ENCODE assay signal across 14 mouse cellular contexts in the genomic region with DNA sequence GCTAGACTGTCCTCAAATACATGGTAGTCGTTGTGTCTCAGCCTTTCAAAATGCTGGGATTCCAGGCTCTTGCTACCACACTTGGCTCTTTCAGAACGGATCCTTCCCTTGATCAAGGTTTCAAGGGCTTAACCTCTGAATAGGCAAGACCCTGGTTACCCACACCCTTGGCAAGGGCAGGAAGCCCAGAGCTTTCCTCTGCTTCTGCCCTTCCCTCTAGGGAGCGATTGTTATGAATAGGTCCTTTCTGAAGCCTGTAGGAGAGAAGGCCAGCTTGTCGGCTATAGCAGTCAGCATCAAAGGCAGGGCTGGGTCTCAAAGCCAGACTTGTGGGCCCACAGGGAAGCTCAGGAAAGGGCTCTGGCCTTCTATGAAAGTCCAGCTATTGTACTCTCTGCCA. TPM values are rescaled to one million over a fixed set of nuclear protein-coding genes. Genes with fewer than 3 reads are reported as not detected.
DNase-seq lines count a peak whose midpoint lies in the region; ATAC-seq lines count a peak whose summit lies in the region.
"Had no signal": no experiment of that assay in that cellular context is flagged by ENCODE, and none has a peak within 500 bp of the region (broad histone marks: within the 10 kb centered on the region; RNA-seq: fewer than 3 reads in every experiment).

No protein-coding gene starts in this region.

- H3K9ac ChIP-seq in embryonic facial prominence, embryonic 11.5 days (replicated peaks; ENCODE audit: low read length): peak overlapping the region; percentile 9; the same call in 1 of the 2 replicates
- H3K9ac ChIP-seq in intestine, embryonic 14.5 days (ENCODE audit: low read length): no peak overlapping the region
- H3K9ac ChIP-seq in intestine, embryonic 15.5 days: no peak overlapping the region
- H3K9ac ChIP-seq in neural tube, embryonic 13.5 days: no peak overlapping the region
- H3K9ac ChIP-seq: liver, embryonic 12.5 days had no signal

- no peak for ATAC-seq in embryonic facial prominence, embryonic 11.5 days (replicated peaks; ENCODE audit: insufficient number of reproducible peaks, low FRiP score, low TSS enrichment, low read depth)
- ATAC-seq in intestine, embryonic 14.5 days (replicated peaks; ENCODE audit: low FRiP score, low TSS enrichment, low read depth): no peak
- no peak for ATAC-seq in intestine, embryonic 15.5 days
- no peak for ATAC-seq in neural tube, embryonic 13.5 days (ENCODE audit: low read depth)
- ATAC-seq in monocyte, adult 5-6 weeks (replicated peaks; ENCODE audit: insufficient number of reproducible peaks, low FRiP score, low TSS enrichment, poor library complexity, severe bottlenecking): no peak
- ATAC-seq: liver, embryonic 12.5 days had no signal

- no peak overlapping the region for H3K4me3 ChIP-seq in embryonic facial prominence, embryonic 11.5 days (ENCODE audit: low read depth, low read length)
- H3K4me3 ChIP-seq in embryonic facial prominence, embryonic 10.5 days: no peak overlapping the region
- no peak overlapping the region for H3K4me3 ChIP-seq in intestine, embryonic 14.5 days (ENCODE audit: low read depth, low read length)
- no peak overlapping the region for H3K4me3 ChIP-seq in intestine, embryonic 15.5 days (replicated peaks)
- no peak overlapping the region for H3K4me3 ChIP-seq in neural tube, embryonic 13.5 days
- H3K4me3 ChIP-seq: erythroblast, embryonic 14.5 days; liver, embryonic 12.5 days; megakaryocyte, embryonic 14.5 days had no signal

- H3K4me2 ChIP-seq in embryonic facial prominence, embryonic 11.5 days (ENCODE audit: low read depth, low read length): no peak overlapping the region
- H3K4me2 ChIP-seq in intestine, embryonic 14.5 days (ENCODE audit: low read length): no peak overlapping the region
- no peak overlapping the region for H3K4me2 ChIP-seq in intestine, embryonic 15.5 days (replicated peaks)
- H3K4me2 ChIP-seq in neural tube, embryonic 13.5 days: no peak overlapping the region
- H3K4me2 ChIP-seq: liver, embryonic 12.5 days had no signal

- no peaks in the 10 kb centered on the region for H3K27me3 ChIP-seq in embryonic facial prominence, embryonic 11.5 days (ENCODE audit: control insufficient read depth, insufficient read depth, low read length)
- no peaks in the 10 kb centered on the region for H3K27me3 ChIP-seq in embryonic facial prominence, embryonic 10.5 days (replicated peaks; ENCODE audit: low read depth, poor library complexity, severe bottlenecking)
- no peaks in the 10 kb centered on the region for H3K27me3 ChIP-seq in intestine, embryonic 14.5 days (replicated peaks; ENCODE audit: control insufficient read depth, insufficient read depth, low read length)
- no peaks in the 10 kb centered on the region for H3K27me3 ChIP-seq in intestine, embryonic 15.5 days (replicated peaks)
- H3K27me3 ChIP-seq in neural tube, embryonic 13.5 days: no peaks in the 10 kb centered on the region
- H3K27me3 ChIP-seq: liver, embryonic 12.5 days; megakaryocyte, embryonic 14.5 days had no signal

- H3K36me3 ChIP-seq in embryonic facial prominence, embryonic 11.5 days (replicated peaks; ENCODE audit: control insufficient read depth, insufficient read depth, low read depth, low read length): no peaks in the 10 kb centered on the region
- peaks cover 37% of the 10 kb centered on the region for H3K36me3 ChIP-seq in embryonic facial prominence, embryonic 10.5 days (replicated peaks)
- peaks cover 22% of the 10 kb centered on the region for H3K36me3 ChIP-seq in intestine, embryonic 14.5 days (ENCODE audit: control insufficient read depth, insufficient read depth, low read length)
- 0 out of 2 replicates have a peak, but pooled peaks cover 8% of the 10 kb centered on the region for H3K36me3 ChIP-seq in intestine, embryonic 15.5 days
- H3K36me3 ChIP-seq in neural tube, embryonic 13.5 days: peaks cover 39% of the 10 kb centered on the region

- no peaks in the 10 kb centered on the region for H3K9me3 ChIP-seq in embryonic facial prominence, embryonic 11.5 days (replicated peaks; ENCODE audit: control insufficient read depth, low read length)
- H3K9me3 ChIP-seq in embryonic facial prominence, embryonic 10.5 days: no peaks in the 10 kb centered on the region
- no peaks in the 10 kb centered on the region for H3K9me3 ChIP-seq in intestine, embryonic 14.5 days (ENCODE audit: control insufficient read depth, low read length)
- no peaks in the 10 kb centered on the region for H3K9me3 ChIP-seq in intestine, embryonic 15.5 days
- no peaks in the 10 kb centered on the region for H3K9me3 ChIP-seq in neural tube, embryonic 13.5 days
- H3K9me3 ChIP-seq: liver, embryonic 12.5 days; megakaryocyte, embryonic 14.5 days had no signal

- no peaks in the 10 kb centered on the region for H3K4me1 ChIP-seq in embryonic facial prominence, embryonic 11.5 days (ENCODE audit: control insufficient read depth, insufficient read depth, low read length)
- H3K4me1 ChIP-seq in embryonic facial prominence, embryonic 10.5 days: peaks cover 24% of the 10 kb centered on the region
- peaks cover 11% of the 10 kb centered on the region for H3K4me1 ChIP-seq in intestine, embryonic 14.5 days (replicated peaks; ENCODE audit: control insufficient read depth, insufficient read depth, low read length)
- H3K4me1 ChIP-seq in intestine, embryonic 15.5 days (replicated peaks): peaks cover 6% of the 10 kb centered on the region
- H3K4me1 ChIP-seq in neural tube, embryonic 13.5 days (replicated peaks): peaks cover 45% of the 10 kb centered on the region

- 31% methylated on average over 4 of the region's 4 CpGs for WGBS in embryonic facial prominence, embryonic 11.5 days
- WGBS in embryonic facial prominence, embryonic 10.5 days: 38% methylated on average over 4 of the region's 4 CpGs
- 48% methylated on average over 4 of the region's 4 CpGs for WGBS in intestine, embryonic 14.5 days
- WGBS in intestine, embryonic 15.5 days: 59% methylated on average over 4 of the region's 4 CpGs
- WGBS in neural tube, embryonic 13.5 days: 48% methylated on average over 4 of the region's 4 CpGs

- DNase-seq in embryonic facial prominence, embryonic 11.5 days (ENCODE audit: low spot score): no peak
- no peak for DNase-seq in embryonic facial prominence, embryonic 10.5 days (ENCODE audit: low spot score)
- no peak for DNase-seq in intestine, embryonic 14.5 days (ENCODE audit: low spot score)
- DNase-seq in neural tube, embryonic 10.5 days (ENCODE audit: extremely low spot score, low spot score): no peak
- DNase-seq in layer of hippocampus, adult 18-20 months (ENCODE audit: low spot score in 2 of 2): no peak
- DNase-seq: adrenal gland, adult 8-10 months; cerebellum, postnatal 10 days; layer of hippocampus, adult 9-11 months had no signal

- H3K27ac ChIP-seq in embryonic facial prominence, embryonic 11.5 days (replicated peaks; ENCODE audit: low read depth, low read length): no peak overlapping the region
- H3K27ac ChIP-seq in embryonic facial prominence, embryonic 10.5 days (replicated peaks): no peak overlapping the region
- 0 out of 2 replicates have a peak overlapping the region, but pooled peaks have one; percentile 0 for H3K27ac ChIP-seq in intestine, embryonic 14.5 days (ENCODE audit: low read depth)
- no peak overlapping the region for H3K27ac ChIP-seq in intestine, embryonic 15.5 days
- peak overlapping the region; percentile 56 for H3K27ac ChIP-seq in neural tube, embryonic 13.5 days (replicated peaks)
- H3K27ac ChIP-seq: liver, embryonic 12.5 days had no signal

RNA-seq across cellular contexts. Expression of a gene that starts 3.8 kb away (rescaled TPM):
- 23.6 and 23.8 TPM in 2 replicates for polyA plus RNA-seq in embryonic facial prominence, embryonic 11.5 days (2014; fragmentation: Nextera tagmentation; extraction: Ambion mirVana)
- 24.7 and 27.4 TPM in 2 replicates for polyA plus RNA-seq in embryonic facial prominence, embryonic 10.5 days (2016; fragmentation: Nextera tagmentation; extraction: Ambion mirVana)
- polyA plus RNA-seq in intestine, embryonic 14.5 days (2014; fragmentation: Nextera tagmentation; extraction: Ambion mirVana): 37.9 and 41.2 TPM in 2 replicates
- 36.3 and 39.6 TPM in 2 replicates for polyA plus RNA-seq in intestine, embryonic 15.5 days (2015; fragmentation: Nextera tagmentation; extraction: Ambion mirVana)
- 39.2 and 44.2 TPM in 2 replicates for polyA plus RNA-seq in neural tube, embryonic 13.5 days (2015; fragmentation: Nextera tagmentation; extraction: Ambion mirVana)
- 40.2 to 62.3 TPM (median 50.1 TPM) in 3 replicates for total RNA-seq in monocyte, adult 5-6 weeks (2017)
- 10 to 100 TPM; 69.1 to 76.4 TPM for total RNA-seq in layer of hippocampus, adult 18-20 months (2021)

RNA-seq across cellular contexts. Expression of a gene that starts 23.0 kb away (rescaled TPM):
- polyA plus RNA-seq in embryonic facial prominence, embryonic 11.5 days (2014; fragmentation: Nextera tagmentation; extraction: Ambion mirVana): 14.1 and 16.3 TPM in 2 replicates
- 12.4 and 15.1 TPM in 2 replicates for polyA plus RNA-seq in embryonic facial prominence, embryonic 10.5 days (2016; fragmentation: Nextera tagmentation; extraction: Ambion mirVana)
- 443 and 452 TPM in 2 replicates for polyA plus RNA-seq in intestine, embryonic 14.5 days (2014; fragmentation: Nextera tagmentation; extraction: Ambion mirVana)
- polyA plus RNA-seq in intestine, embryonic 15.5 days (2015; fragmentation: Nextera tagmentation; extraction: Ambion mirVana): 304 and 345 TPM in 2 replicates
- 9.8 and 10.8 TPM in 2 replicates for polyA plus RNA-seq in neural tube, embryonic 13.5 days (2015; fragmentation: Nextera tagmentation; extraction: Ambion mirVana)
- total RNA-seq in monocyte, adult 5-6 weeks (2017): 0.68 TPM in 1 of 3 replicates, not detected in the others
- 1 to 10 TPM; 3.4 to 8.3 TPM for total RNA-seq in layer of hippocampus, adult 18-20 months (2021)
- polyA plus RNA-seq: erythroblast, embryonic 14.5 days had no signal

RNA-seq across cellular contexts. Expression of a gene that starts 52.1 kb away (rescaled TPM):
- polyA plus RNA-seq in embryonic facial prominence, embryonic 11.5 days (2014; fragmentation: Nextera tagmentation; extraction: Ambion mirVana): 53.1 and 54.4 TPM in 2 replicates
- 61.5 and 66.8 TPM in 2 replicates for polyA plus RNA-seq in embryonic facial prominence, embryonic 10.5 days (2016; fragmentation: Nextera tagmentation; extraction: Ambion mirVana)
- polyA plus RNA-seq in intestine, embryonic 14.5 days (2014; fragmentation: Nextera tagmentation; extraction: Ambion mirVana): 47.2 and 55.1 TPM in 2 replicates
- polyA plus RNA-seq in intestine, embryonic 15.5 days (2015; fragmentation: Nextera tagmentation; extraction: Ambion mirVana): 36.2 and 36.9 TPM in 2 replicates
- polyA plus RNA-seq in neural tube, embryonic 13.5 days (2015; fragmentation: Nextera tagmentation; extraction: Ambion mirVana): 82.3 and 96.2 TPM in 2 replicates
- total RNA-seq in monocyte, adult 5-6 weeks (2017): 35.0 to 48.8 TPM (median 46.1 TPM) in 3 replicates
- 10 to 100 TPM; 71.8 to 73.2 TPM for total RNA-seq in layer of hippocampus, adult 18-20 months (2021)

RNA-seq across cellular contexts. Expression of a gene that starts 52.6 kb away (rescaled TPM):
- 9.6 and 13.2 TPM in 2 replicates for polyA plus RNA-seq in embryonic facial prominence, embryonic 11.5 days (2014; fragmentation: Nextera tagmentation; extraction: Ambion mirVana)
- 18.9 and 21.2 TPM in 2 replicates for polyA plus RNA-seq in embryonic facial prominence, embryonic 10.5 days (2016; fragmentation: Nextera tagmentation; extraction: Ambion mirVana)
- 14.6 and 15.4 TPM in 2 replicates for polyA plus RNA-seq in intestine, embryonic 14.5 days (2014; fragmentation: Nextera tagmentation; extraction: Ambion mirVana)
- polyA plus RNA-seq in intestine, embryonic 15.5 days (2015; fragmentation: Nextera tagmentation; extraction: Ambion mirVana): 18.5 and 20.2 TPM in 2 replicates
- polyA plus RNA-seq in neural tube, embryonic 13.5 days (2015; fragmentation: Nextera tagmentation; extraction: Ambion mirVana): 23.8 and 25.2 TPM in 2 replicates
- total RNA-seq in monocyte, adult 5-6 weeks (2017): 23.5 to 44.2 TPM (median 36.3 TPM) in 3 replicates
- total RNA-seq in layer of hippocampus, adult 18-20 months (2021): 10 to 100 TPM; 21.4 to 23.1 TPM

RNA-seq across cellular contexts. Expression of a gene that starts 53.6 kb away (rescaled TPM):
- polyA plus RNA-seq in embryonic facial prominence, embryonic 11.5 days (2014; fragmentation: Nextera tagmentation; extraction: Ambion mirVana): 227 and 229 TPM in 2 replicates
- 261 and 262 TPM in 2 replicates for polyA plus RNA-seq in embryonic facial prominence, embryonic 10.5 days (2016; fragmentation: Nextera tagmentation; extraction: Ambion mirVana)
- 156 and 172 TPM in 2 replicates for polyA plus RNA-seq in intestine, embryonic 14.5 days (2014; fragmentation: Nextera tagmentation; extraction: Ambion mirVana)
- 137 and 141 TPM in 2 replicates for polyA plus RNA-seq in intestine, embryonic 15.5 days (2015; fragmentation: Nextera tagmentation; extraction: Ambion mirVana)
- polyA plus RNA-seq in neural tube, embryonic 13.5 days (2015; fragmentation: Nextera tagmentation; extraction: Ambion mirVana): 282 and 301 TPM in 2 replicates
- 67.4 to 83.6 TPM (median 77.9 TPM) in 3 replicates for total RNA-seq in monocyte, adult 5-6 weeks (2017)
- 100 to 1,000 TPM; 237 to 239 TPM for total RNA-seq in layer of hippocampus, adult 18-20 months (2021)

Comparison
In these comparisons a context has a peak if more than half of its experiments do, and no peak if none do; other contexts are left out.
1. H3K27ac ChIP-seq: peak in intestine, embryonic 14.5 days (single experiment) and neural tube, embryonic 13.5 days (single experiment); none in embryonic facial prominence, embryonic 11.5 days (single experiment), embryonic facial prominence, embryonic 10.5 days (single experiment) and intestine, embryonic 15.5 days (single experiment).
2. RNA of a gene that starts 23.0 kb away (polyA plus RNA-seq): 443 to 452 TPM in intestine, embryonic 14.5 days and 304 to 345 TPM in intestine, embryonic 15.5 days; 14.1 to 16.3 TPM in embryonic facial prominence, embryonic 11.5 days, 12.4 to 15.1 TPM in embryonic facial prominence, embryonic 10.5 days and 9.8 to 10.8 TPM in neural tube, embryonic 13.5 days; every median in the first group is over 10 times any median in the second.